Mouse (Mus musculus): ENCODE measurements around the gene Ankrd34a.

The Ankrd34a gene

GRCm38 (mm10) chr3:96596228-96596707, at the start of gene Ankrd34a:
Gene Ankrd34a, plus strand, starts transcription at chr3:96596636.
- in situ Hi-C loops (cut with MboI; ENCODE audit: low sequenced_read_pairs) = no loop called here

- in situ Hi-C loops (cut with MboI; ENCODE audit: low sequenced_read_pairs) = loop anchor here (5.0 kb wide), 1 partner anchor 35 kb away; no protein-coding TSS in a partner anchor
Observed at GRCm38 (mm10) chr3:96546880-96547279, 49.6 kb upstream of the Ankrd34a start.

- in situ Hi-C loops (cut with MboI; ENCODE audit: low sequenced_read_pairs) = loop anchor here (5.0 kb wide), 1 partner anchor 35 kb away; no protein-coding TSS in a partner anchor
Observed at GRCm38 (mm10) chr3:96547389-96547960, 49.0 kb upstream of the Ankrd34a start.

- in situ Hi-C loops (cut with MboI; ENCODE audit: low sequenced_read_pairs) = loop anchor here (5.0 kb wide), 1 partner anchor 33 kb away; no protein-coding TSS in a partner anchor
Observed at GRCm38 (mm10) chr3:96548824-96549223, 47.6 kb upstream of the Ankrd34a start.

- in situ Hi-C loops (cut with MboI; ENCODE audit: low sequenced_read_pairs) = loop anchor here (5.0 kb wide), 1 partner anchor 33 kb away; no protein-coding TSS in a partner anchor
Observed at GRCm38 (mm10) chr3:96549346-96549745, 47.1 kb upstream of the Ankrd34a start.

- in situ Hi-C loops (cut with MboI; ENCODE audit: low sequenced_read_pairs) = no loop called here
Observed at GRCm38 (mm10) chr3:96551203-96551602, 45.2 kb upstream of the Ankrd34a start.

- in situ Hi-C loops (cut with MboI; ENCODE audit: low sequenced_read_pairs) = no loop called here
Observed at GRCm38 (mm10) chr3:96551890-96552289, 44.5 kb upstream of the Ankrd34a start.

- in situ Hi-C loops (cut with MboI; ENCODE audit: low sequenced_read_pairs) = no loop called here
Observed at GRCm38 (mm10) chr3:96553601-96554000, 42.8 kb upstream of the Ankrd34a start.

GRCm38 (mm10) chr3:96554251-96554650, 42.2 kb upstream of the Ankrd34a start:
- in situ Hi-C loops (cut with MboI; ENCODE audit: low sequenced_read_pairs) = no loop called here

GRCm38 (mm10) chr3:96555041-96555596, 41.3 kb upstream of the Ankrd34a start:
- in situ Hi-C loops (cut with MboI; ENCODE audit: low sequenced_read_pairs) = no loop called here

GRCm38 (mm10) chr3:96555999-96556614, 40.3 kb upstream of the Ankrd34a start:
- in situ Hi-C loops (cut with MboI; ENCODE audit: low sequenced_read_pairs) = no loop called here

GRCm38 (mm10) chr3:96556651-96557635, 39.5 kb upstream of the Ankrd34a start:
- in situ Hi-C loops (cut with MboI; ENCODE audit: low sequenced_read_pairs) = no loop called here

- in situ Hi-C loops (cut with MboI; ENCODE audit: low sequenced_read_pairs) = no loop called here
Observed at GRCm38 (mm10) chr3:96557694-96558093, 38.7 kb upstream of the Ankrd34a start, which contains the start of gene Txnip. Gene Txnip, plus strand, starts transcription at chr3:96557957.

- in situ Hi-C loops (cut with MboI; ENCODE audit: low sequenced_read_pairs) = no loop called here
Observed at GRCm38 (mm10) chr3:96558159-96558558, 38.3 kb upstream of the Ankrd34a start.

GRCm38 (mm10) chr3:96558668-96559196, 37.7 kb upstream of the Ankrd34a start:
- in situ Hi-C loops (cut with MboI; ENCODE audit: low sequenced_read_pairs) = no loop called here

GRCm38 (mm10) chr3:96559398-96559910, 37.0 kb upstream of the Ankrd34a start:
- in situ Hi-C loops (cut with MboI; ENCODE audit: low sequenced_read_pairs) = no loop called here

GRCm38 (mm10) chr3:96559911-96560850, 36.3 kb upstream of the Ankrd34a start:
- in situ Hi-C loops (cut with MboI; ENCODE audit: low sequenced_read_pairs) = no loop called here

GRCm38 (mm10) chr3:96560881-96561668, 35.4 kb upstream of the Ankrd34a start:
- in situ Hi-C loops (cut with MboI; ENCODE audit: low sequenced_read_pairs) = no loop called here
